Mouse (Mus musculus): ENCODE results near the gene Lrba. TPM values are rescaled to one million over a fixed set of nuclear protein-coding genes. Genes with fewer than 3 reads are reported as not detected.

Gene Lrba
- 1.4 and 1.6 TPM in 2 replicates for polyA plus RNA-seq (2021; fragmentation: Nextera tagmentation)
- long read RNA-seq, experiment 1, partial matches to known transcripts = 6 of 10 reads
- long read RNA-seq, experiment 1, other reads (novel, unspliced or antisense) = 4 of 10 reads
- long read RNA-seq, experiment 2, partial matches to known transcripts = 8 of 25 reads
- long read RNA-seq, experiment 2, other reads (novel, unspliced or antisense) = 17 of 25 reads

GRCm38 (mm10) chr3:86224564-86225421, at the start of gene Lrba:
Lrba (plus strand) TSS chr3:86224680.

GRCm38 (mm10) chr3:86548091-86549015, 323.9 kb downstream of the Lrba start, which contains the start of gene Mab21l2:
Mab21l2 (minus strand) TSS chr3:86548629.

Other genes starting within 250 kb of the Lrba start
- gene Prss48, start 222.2 kb upstream of the Lrba start, polyA plus RNA-seq (2021; fragmentation: Nextera tagmentation) = not detected in 2 replicates
- gene Rps3a1, start 82.0 kb upstream of the Lrba start, polyA plus RNA-seq (2021; fragmentation: Nextera tagmentation) = 1,584 and 1,694 TPM in 2 replicates

Measured in layer of hippocampus, adult 6 months (tissue).